Comparison of ENCODE assay signal across 8 mouse cellular contexts in the genomic region with DNA sequence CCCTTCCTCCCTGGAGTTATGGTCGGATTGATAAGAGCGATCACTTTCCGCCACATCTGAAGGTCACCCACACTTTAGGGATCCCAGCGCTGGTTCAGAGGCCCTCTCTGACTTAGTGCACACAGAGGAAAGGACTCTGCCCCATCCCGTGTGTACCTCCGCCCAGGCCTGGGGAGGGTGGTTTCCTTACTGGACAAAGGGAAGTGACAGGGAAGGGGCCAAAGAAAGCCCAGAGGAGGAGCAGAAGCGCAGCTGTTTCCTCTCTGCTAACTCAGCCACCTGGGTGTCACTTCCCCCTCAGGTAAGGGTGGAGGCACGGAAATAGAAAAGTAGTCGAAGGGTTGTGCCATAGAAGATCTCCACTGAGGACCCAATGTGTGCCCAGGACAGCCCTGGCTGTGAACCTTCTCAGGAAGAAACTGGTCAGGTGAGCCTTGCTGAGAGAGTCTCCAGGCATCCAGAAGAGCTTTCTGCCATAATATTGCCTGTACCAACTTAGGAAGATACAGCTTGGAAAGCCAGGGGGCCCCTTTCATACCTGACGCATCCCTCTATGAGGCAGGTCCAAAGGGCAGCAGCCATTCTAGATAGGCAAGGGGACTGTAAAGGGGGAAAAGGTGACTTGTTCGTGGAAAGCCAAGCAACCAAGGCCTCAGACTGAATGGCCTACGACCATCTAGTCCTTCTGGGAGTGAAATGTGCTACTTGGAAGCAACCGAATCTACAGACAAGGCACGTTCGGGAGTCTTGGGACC. TPM values are rescaled to one million over a fixed set of nuclear protein-coding genes. Genes with fewer than 3 reads are reported as not detected.
DNase-seq lines count a peak whose midpoint lies in the region; ATAC-seq and TF ChIP-seq lines count a peak whose summit lies in the region.
"Had no signal": no experiment of that assay in that cellular context is flagged by ENCODE, and none has a peak within 500 bp of the region (broad histone marks: within the 10 kb centered on the region; RNA-seq: fewer than 3 reads in every experiment).

No protein-coding gene starts in this region.

- no peaks in the 10 kb centered on the region for H3K36me3 ChIP-seq in spleen, adult 2 months (ENCODE audit: control insufficient read depth, insufficient read depth, low read length)
- H3K36me3 ChIP-seq in heart, embryonic 14.5 days (ENCODE audit: control insufficient read depth, insufficient read depth, low read length): peaks cover 6% of the 10 kb centered on the region; the same call in 1 of the 2 replicates
- H3K36me3 ChIP-seq in liver, embryonic 13.5 days: no peaks in the 10 kb centered on the region
- no peaks in the 10 kb centered on the region for H3K36me3 ChIP-seq in midbrain, embryonic 13.5 days

- peak overlapping the region; percentile 44 for H3K27ac ChIP-seq in spleen, adult 2 months (ENCODE audit: insufficient read depth, low read length)
- H3K27ac ChIP-seq in heart, embryonic 14.5 days (replicated peaks in 1 of 2; ENCODE audit: control insufficient read depth in 1 of 2, insufficient read depth in 1 of 2, low read depth in 2 of 2, low read length in 2 of 2): peak overlapping the region; percentile 90 to 95
- peak overlapping the region; percentile 25; the same call in 1 of the 2 replicates for H3K27ac ChIP-seq in liver, embryonic 13.5 days
- H3K27ac ChIP-seq in midbrain, embryonic 13.5 days: no peak overlapping the region

- 62% methylated on average over 15 of the region's 15 CpGs for WGBS in spleen, adult 2 months
- WGBS in heart, embryonic 14.5 days: 60% methylated on average over 15 of the region's 15 CpGs
- WGBS in liver, embryonic 13.5 days (ENCODE audit: insufficient replicate concordance): 35% methylated on average over 15 of the region's 15 CpGs
- 83% methylated on average over 15 of the region's 15 CpGs for WGBS in midbrain, embryonic 13.5 days

- no peaks in the 10 kb centered on the region for H3K27me3 ChIP-seq in spleen, adult 2 months (ENCODE audit: control insufficient read depth, insufficient read depth, low read length)
- no peaks in the 10 kb centered on the region for H3K27me3 ChIP-seq in heart, embryonic 14.5 days (ENCODE audit: control insufficient read depth, insufficient read depth, low read length)
- no peaks in the 10 kb centered on the region for H3K27me3 ChIP-seq in liver, embryonic 13.5 days
- H3K27me3 ChIP-seq in midbrain, embryonic 13.5 days: peaks cover 6% of the 10 kb centered on the region; the same call in 1 of the 2 replicates

- peak overlapping the region; percentile 47 for H3K4me2 ChIP-seq in heart, embryonic 14.5 days (ENCODE audit: low read length)
- no peak overlapping the region for H3K4me2 ChIP-seq in liver, embryonic 13.5 days
- H3K4me2 ChIP-seq in midbrain, embryonic 13.5 days (replicated peaks): no peak overlapping the region

- H3K9ac ChIP-seq in heart, embryonic 14.5 days (ENCODE audit: low read length): peak overlapping the region; percentile 59; the same call in 1 of the 2 replicates
- peak overlapping the region; percentile 37; the same call in 1 of the 2 replicates for H3K9ac ChIP-seq in liver, embryonic 13.5 days
- H3K9ac ChIP-seq in midbrain, embryonic 13.5 days (replicated peaks): no peak overlapping the region

- ATAC-seq in heart, embryonic 14.5 days (ENCODE audit: insufficient number of reproducible peaks, insufficient read depth, low FRiP score, low read depth): no peak
- ATAC-seq in liver, embryonic 13.5 days (ENCODE audit: low read depth): peak; percentile 53
- no peak for ATAC-seq in midbrain, embryonic 13.5 days

- no peaks in the 10 kb centered on the region for H3K9me3 ChIP-seq in heart, embryonic 14.5 days (ENCODE audit: control insufficient read depth, low read length)
- no peaks in the 10 kb centered on the region for H3K9me3 ChIP-seq in liver, embryonic 13.5 days (replicated peaks)
- H3K9me3 ChIP-seq in midbrain, embryonic 13.5 days: no peaks in the 10 kb centered on the region
- H3K9me3 ChIP-seq: megakaryocyte, embryonic 14.5 days had no signal

- H3K4me3 ChIP-seq in spleen, adult 2 months (ENCODE audit: extremely low read depth, insufficient read depth, insufficient read length): no peak overlapping the region
- H3K4me3 ChIP-seq in heart, embryonic 14.5 days (ENCODE audit: control insufficient read depth in 1 of 2, insufficient read depth in 1 of 2, low read depth in 1 of 2, low read length in 2 of 2): no peak overlapping the region
- H3K4me3 ChIP-seq in liver, embryonic 13.5 days (replicated peaks): no peak overlapping the region
- H3K4me3 ChIP-seq in midbrain, embryonic 13.5 days (replicated peaks): no peak overlapping the region
- H3K4me3 ChIP-seq: megakaryocyte, embryonic 14.5 days had no signal

- no peak for TF ChIP-seq CTCF in spleen, adult 2 months (IDR thresholded peaks at IDR 0.05; ENCODE audit: extremely low read depth, insufficient read depth, insufficient read length, insufficient replicate concordance)

- TF ChIP-seq POLR2A in spleen, adult 2 months (IDR thresholded peaks at IDR 0.05; ENCODE audit: low read depth, low read length): no peak

- H3K4me1 ChIP-seq in spleen, adult 2 months (ENCODE audit: control insufficient read depth, insufficient read depth, insufficient read length): peaks cover 49% of the 10 kb centered on the region
- peaks cover 78 to 95% of the 10 kb centered on the region in 2 experiments for H3K4me1 ChIP-seq in heart, embryonic 14.5 days (ENCODE audit: control insufficient read depth in 2 of 2, insufficient read depth in 2 of 2, low read length in 2 of 2)
- H3K4me1 ChIP-seq in liver, embryonic 13.5 days (replicated peaks): peaks cover 92% of the 10 kb centered on the region
- H3K4me1 ChIP-seq in midbrain, embryonic 13.5 days (replicated peaks): peaks cover 43% of the 10 kb centered on the region

- DNase-seq in spleen, adult 2 months (ENCODE audit: low read depth in 1 of 2, low spot score in 2 of 2): peak in 1 of 2 experiments; percentile 49
- DNase-seq in spleen, postnatal 4 days (ENCODE audit: low spot score in 2 of 2): no peak
- no peak for DNase-seq in liver, embryonic 13.5 days
- DNase-seq in cerebellum, postnatal 10 days: no peak
- DNase-seq in retina, embryonic 14.5 days (ENCODE audit: low spot score): no peak

RNA-seq across cellular contexts. Expression of gene Sh3pxd2a, which starts 9.0 kb away (rescaled TPM):
- 12.1 and 13.1 TPM in 2 replicates for polyA plus RNA-seq in spleen, adult 2 months (2012; rRNA removed)
- 8.5 and 9.7 TPM in 2 replicates for polyA plus RNA-seq in heart, embryonic 14.5 days (2014; fragmentation: Nextera tagmentation; extraction: Ambion mirVana)
- 0.54 and 0.62 TPM in 2 replicates for polyA plus RNA-seq in liver, embryonic 13.5 days (2015; fragmentation: Nextera tagmentation; extraction: Ambion mirVana)
- 2.0 and 2.2 TPM in 2 replicates for polyA plus RNA-seq in midbrain, embryonic 13.5 days (2015; fragmentation: Nextera tagmentation; extraction: Ambion mirVana)
